Mouse (Mus musculus): ENCODE data around the gene Gm21954. TPM values are rescaled to one million over a fixed set of nuclear protein-coding genes. Genes with fewer than 3 reads are reported as not detected.

Gm21954 gene
- polyA plus RNA-seq (2015; fragmentation: Nextera tagmentation; extraction: Ambion mirVana) = not detected in 2 replicates

GRCm38 (mm10) chr3:55472110-55472509, at the start of gene Gm21954:
Gm21954 (minus strand) TSS chr3:55472210.

Other genes with a start within 250 kb of the Gm21954 start
- 11.1 and 17.4 TPM in 2 replicates for gene Dclk1, start 229.8 kb downstream of the Gm21954 start, polyA plus RNA-seq (2015; fragmentation: Nextera tagmentation; extraction: Ambion mirVana)